26 mouse cellular contexts compared by ENCODE assay signal in the genomic region with DNA sequence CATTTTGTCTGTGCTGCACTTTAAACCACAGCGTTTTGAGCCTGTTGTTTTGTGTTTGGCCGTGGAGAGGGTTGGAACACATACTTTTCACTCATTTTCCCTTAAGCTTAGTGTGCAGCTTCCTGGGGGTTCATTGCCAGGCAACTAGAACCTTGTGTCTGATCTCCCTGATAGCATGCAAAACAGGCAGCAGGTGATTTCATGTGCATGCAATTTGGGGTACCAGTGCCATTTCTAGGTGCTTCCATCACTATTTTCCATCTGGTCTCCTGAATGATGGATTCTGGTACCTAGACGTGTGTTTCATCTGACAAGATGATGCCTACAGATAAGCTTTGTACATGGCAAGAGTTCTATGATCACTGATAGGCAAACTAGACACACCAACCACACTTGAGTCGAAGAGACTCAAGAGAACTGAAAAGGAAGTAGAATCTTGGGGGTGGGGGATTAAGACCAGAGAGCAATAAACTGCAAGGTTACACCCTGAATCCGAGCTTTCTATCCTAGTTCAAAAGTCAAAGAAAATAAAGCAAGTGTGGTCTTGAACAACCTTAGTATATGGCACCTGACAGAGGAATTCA.
"Had no signal": no experiment of that assay in that cellular context is flagged by ENCODE, and none has a peak within 500 bp of the region (broad histone marks: within the 10 kb centered on the region; RNA-seq: fewer than 3 reads in every experiment).

No protein-coding gene starts in this region.

- H3K9ac ChIP-seq: heart, embryonic 13.5 days; heart, embryonic 15.5 days; hindbrain, embryonic 13.5 days; hindbrain, embryonic 15.5 days; intestine, embryonic 15.5 days; limb, embryonic 12.5 days; liver, embryonic 13.5 days; liver, embryonic 15.5 days had no signal

- H3K27me3 ChIP-seq: heart, embryonic 15.5 days; hindbrain, embryonic 13.5 days; hindbrain, embryonic 15.5 days; intestine, embryonic 15.5 days; liver, embryonic 13.5 days; liver, embryonic 15.5 days had no signal

- H3K4me1 ChIP-seq: heart, embryonic 13.5 days; heart, embryonic 15.5 days; hindbrain, embryonic 13.5 days; hindbrain, embryonic 15.5 days; intestine, embryonic 15.5 days; limb, embryonic 10.5 days; limb, embryonic 12.5 days; liver, embryonic 13.5 days; liver, embryonic 15.5 days had no signal

- ATAC-seq: intestine, embryonic 15.5 days; intestine, postnatal 0 days had no signal

- H3K27ac ChIP-seq: heart, embryonic 13.5 days; heart, embryonic 15.5 days; hindbrain, embryonic 13.5 days; hindbrain, embryonic 15.5 days; intestine, embryonic 15.5 days; kidney, postnatal 0 days; left cerebral cortex, adult 2 months; limb, embryonic 10.5 days; limb, embryonic 12.5 days; liver, embryonic 13.5 days; liver, embryonic 15.5 days had no signal

- H3K9me3 ChIP-seq: heart, embryonic 13.5 days; heart, embryonic 15.5 days; hindbrain, embryonic 13.5 days; hindbrain, embryonic 15.5 days; intestine, embryonic 15.5 days; limb, embryonic 10.5 days; limb, embryonic 12.5 days; liver, embryonic 13.5 days; liver, embryonic 15.5 days had no signal

- H3K4me2 ChIP-seq: heart, embryonic 11.5 days; heart, embryonic 13.5 days; heart, embryonic 15.5 days; hindbrain, embryonic 13.5 days; hindbrain, embryonic 15.5 days; intestine, embryonic 15.5 days; limb, embryonic 12.5 days; liver, embryonic 11.5 days; liver, embryonic 13.5 days; liver, embryonic 15.5 days had no signal

- H3K36me3 ChIP-seq: heart, embryonic 13.5 days; heart, embryonic 15.5 days; hindbrain, embryonic 13.5 days; hindbrain, embryonic 15.5 days; intestine, embryonic 15.5 days; limb, embryonic 10.5 days; limb, embryonic 12.5 days; liver, embryonic 13.5 days; liver, embryonic 15.5 days had no signal

- DNase-seq: gastrocnemius, postnatal 14 days; gastrocnemius, postnatal 36 days; heart, adult 18-20 months; heart, postnatal 14 days; heart, postnatal 36 days; kidney, adult 18-20 months; kidney, adult 8-10 months; kidney, postnatal 14 days; kidney, postnatal 36 days; layer of hippocampus, adult 9-11 months; layer of hippocampus, postnatal 36 days; liver; liver, embryonic 13.5 days had no signal

- H3K4me3 ChIP-seq: heart, embryonic 13.5 days; heart, embryonic 15.5 days; hindbrain, embryonic 13.5 days; hindbrain, embryonic 15.5 days; intestine, embryonic 15.5 days; left cerebral cortex, adult 2 months; limb, embryonic 10.5 days; limb, embryonic 12.5 days; liver, embryonic 13.5 days; liver, embryonic 15.5 days had no signal
